ENCODE assay signal across 15 mouse cellular contexts in genomic region chr2:37981562-37982403, GRCm38 (mm10).
DNase-seq lines count a peak whose midpoint lies in the region; ATAC-seq and TF ChIP-seq lines count a peak whose summit lies in the region.
"Had no signal": no experiment of that assay in that cellular context is flagged by ENCODE, and none has a peak within 500 bp of the region (broad histone marks: within the 10 kb centered on the region; RNA-seq: fewer than 3 reads in every experiment).

No protein-coding gene starts in this region.

- peaks cover 3% of the 10 kb centered on the region for H3K4me1 ChIP-seq in hindbrain, embryonic 14.5 days (replicated peaks; ENCODE audit: control insufficient read depth, insufficient read depth, low read length)
- H3K4me1 ChIP-seq in hindbrain, embryonic 12.5 days, result no peaks in the 10 kb centered on the region
- peaks cover 0 to 12% of the 10 kb centered on the region in 2 experiments; a peak in 2 of 4 replicates for H3K4me1 ChIP-seq in CH12.LX (ENCODE audit: control insufficient read depth in 1 of 2, insufficient read depth in 2 of 2)
- peaks cover 16% of the 10 kb centered on the region for H3K4me1 ChIP-seq in forebrain, postnatal 0 days (ENCODE audit: insufficient read depth)
- H3K4me1 ChIP-seq: intestine, embryonic 15.5 days; neural tube, embryonic 12.5 days had no signal

- ATAC-seq in hindbrain, embryonic 14.5 days (ENCODE audit: low FRiP score), result no peak
- ATAC-seq in hindbrain, embryonic 12.5 days (ENCODE audit: low FRiP score), result no peak
- ATAC-seq in forebrain, postnatal 0 days, result peak; percentile 63
- ATAC-seq in megakaryocyte, adult 5-6 weeks (ENCODE audit: poor library complexity, severe bottlenecking), result no peak
- ATAC-seq: intestine, embryonic 15.5 days had no signal

- no peak for TF ChIP-seq CTCF in CH12.LX (conservative IDR thresholded peaks at IDR 0.05 in 1 of 2, IDR thresholded peaks at IDR 0.05 in 1 of 2; ENCODE audit: low read depth in 2 of 2, low read length in 2 of 2)
- no peak for TF ChIP-seq CTCF in forebrain, postnatal 0 days (IDR thresholded peaks at IDR 0.05; ENCODE audit: low read depth)

- H3K27ac ChIP-seq in hindbrain, embryonic 14.5 days, result peak overlapping the region; percentile 11; the same call in 1 of the 2 replicates
- no peak overlapping the region for H3K27ac ChIP-seq in hindbrain, embryonic 12.5 days
- no peak overlapping the region for H3K27ac ChIP-seq in CH12.LX (ENCODE audit: insufficient read depth, low read depth)
- H3K27ac ChIP-seq in forebrain, postnatal 0 days (ENCODE audit: low read depth, low read length), result peak overlapping the region; percentile 66
- H3K27ac ChIP-seq: intestine, embryonic 15.5 days; neural tube, embryonic 12.5 days had no signal

- no peaks in the 10 kb centered on the region for H3K27me3 ChIP-seq in hindbrain, embryonic 14.5 days (ENCODE audit: control insufficient read depth, insufficient read depth, low read length)
- no peaks in the 10 kb centered on the region; the same call in 1 of the 2 replicates for H3K27me3 ChIP-seq in hindbrain, embryonic 12.5 days
- H3K27me3 ChIP-seq in CH12.LX (replicated peaks), result no peaks in the 10 kb centered on the region
- H3K27me3 ChIP-seq in forebrain, postnatal 0 days (ENCODE audit: insufficient read depth, low read length), result no peaks in the 10 kb centered on the region
- H3K27me3 ChIP-seq: intestine, embryonic 15.5 days; megakaryocyte, embryonic 14.5 days; neural tube, embryonic 12.5 days had no signal

- no peaks in the 10 kb centered on the region for H3K9me3 ChIP-seq in hindbrain, embryonic 14.5 days (ENCODE audit: control insufficient read depth, low read length)
- H3K9me3 ChIP-seq in hindbrain, embryonic 12.5 days (replicated peaks), result no peaks in the 10 kb centered on the region
- no peaks in the 10 kb centered on the region for H3K9me3 ChIP-seq in CH12.LX (replicated peaks; ENCODE audit: low read length)
- no peaks in the 10 kb centered on the region for H3K9me3 ChIP-seq in forebrain, postnatal 0 days (ENCODE audit: low read length)
- H3K9me3 ChIP-seq: intestine, embryonic 15.5 days; megakaryocyte, embryonic 14.5 days; neural tube, embryonic 12.5 days had no signal

- dilution Hi-C loops in CH12.LX (cut with MboI; ENCODE audit: extremely low pct_ligation_motif_present, extremely low pct_unique_long_range_greater_than_20kb, low sequenced_read_pairs), result no loop called here

- H3K36me3 ChIP-seq in hindbrain, embryonic 14.5 days (replicated peaks; ENCODE audit: control insufficient read depth, insufficient read depth), result no peaks in the 10 kb centered on the region
- no peaks in the 10 kb centered on the region for H3K36me3 ChIP-seq in hindbrain, embryonic 12.5 days
- peaks cover 0 to 13% of the 10 kb centered on the region in 2 experiments for H3K36me3 ChIP-seq in CH12.LX (replicated peaks in 1 of 2; ENCODE audit: control insufficient read depth in 1 of 2, insufficient read depth in 1 of 2, low read length in 1 of 2)
- H3K36me3 ChIP-seq in forebrain, postnatal 0 days (ENCODE audit: insufficient read depth), result no peaks in the 10 kb centered on the region
- H3K36me3 ChIP-seq: intestine, embryonic 15.5 days; neural tube, embryonic 12.5 days had no signal

- TF ChIP-seq POLR2A in CH12.LX (IDR thresholded peaks at IDR 0.05; ENCODE audit: low read depth, low read length), result no peak

- H3K4me2 ChIP-seq in hindbrain, embryonic 14.5 days (replicated peaks), result no peak overlapping the region
- no peak overlapping the region for H3K4me2 ChIP-seq in hindbrain, embryonic 12.5 days (replicated peaks)
- no peak overlapping the region for H3K4me2 ChIP-seq in CH12.LX (ENCODE audit: insufficient read depth, low read depth, poor library complexity, severe bottlenecking)
- H3K4me2 ChIP-seq in forebrain, postnatal 0 days (ENCODE audit: low read depth), result peak overlapping the region; percentile 36
- H3K4me2 ChIP-seq: intestine, embryonic 15.5 days; neural tube, embryonic 12.5 days had no signal

- no peaks in the 10 kb centered on the region for H3K79me2 ChIP-seq in CH12.LX (replicated peaks; ENCODE audit: control insufficient read depth, extremely low read depth, insufficient read depth, poor library complexity, severe bottlenecking)

- WGBS in hindbrain, embryonic 14.5 days, result 69% methylated on average over 15 of the region's 15 CpGs
- 70% methylated on average over 15 of the region's 15 CpGs for WGBS in hindbrain, embryonic 12.5 days
- WGBS in forebrain, postnatal 0 days, result 24% methylated on average over 15 of the region's 15 CpGs

- no peak for TF ChIP-seq EP300 in CH12.LX (IDR thresholded peaks at IDR 0.05; ENCODE audit: low read length)

- in situ Hi-C loops in CH12.LX (cut with MboI; ENCODE audit: low pct_ligation_motif_present, low pct_unique_long_range_greater_than_20kb, low sequenced_read_pairs), result no loop called here

- no peak overlapping the region for H3K4me3 ChIP-seq in hindbrain, embryonic 14.5 days (replicated peaks; ENCODE audit: low read length)
- no peak overlapping the region for H3K4me3 ChIP-seq in hindbrain, embryonic 12.5 days
- no peak overlapping the region for H3K4me3 ChIP-seq in CH12.LX (replicated peaks in 1 of 3; ENCODE audit: low read depth in 2 of 3, low read length in 2 of 3, poor library complexity in 1 of 3)
- no peak overlapping the region for H3K4me3 ChIP-seq in forebrain, postnatal 0 days (ENCODE audit: low read depth, low read length)
- H3K4me3 ChIP-seq: erythroblast, embryonic 14.5 days; intestine, embryonic 15.5 days; megakaryocyte, embryonic 14.5 days; neural tube, embryonic 12.5 days had no signal

- TF ChIP-seq RAD21 in CH12.LX (IDR thresholded peaks at IDR 0.05; ENCODE audit: low read depth, low read length), result no peak

- no peak overlapping the region for H3K9ac ChIP-seq in hindbrain, embryonic 14.5 days
- no peak overlapping the region for H3K9ac ChIP-seq in hindbrain, embryonic 12.5 days
- no peak overlapping the region for H3K9ac ChIP-seq in CH12.LX (ENCODE audit: insufficient read depth, low read depth)
- peak overlapping the region; percentile 25; the same call in 1 of the 2 replicates for H3K9ac ChIP-seq in forebrain, postnatal 0 days
- H3K9ac ChIP-seq: intestine, embryonic 15.5 days; neural tube, embryonic 12.5 days had no signal

- DNase-seq in hindbrain, embryonic 14.5 days (ENCODE audit: low spot score), result no peak
- DNase-seq in CH12.LX (ENCODE audit: extremely low read depth), result peak; percentile 45
- DNase-seq in forebrain, postnatal 0 days, result peak; percentile 69
- DNase-seq in spleen, postnatal 36 days (ENCODE audit: low spot score in 2 of 2), result peak; percentile 70 to 71
- no peak for DNase-seq in gastrocnemius, postnatal 10 days
- no peak for DNase-seq in frontal cortex, postnatal 36 days (ENCODE audit: low spot score in 2 of 2)
- DNase-seq: adrenal gland, postnatal 10 days; cerebellum, postnatal 25 days; liver had no signal

TF ChIP-seq in CH12.LX, 34 proteins besides CTCF, POLR2A, EP300 and RAD21:
- TF ChIP-seq ETS1 (conservative IDR thresholded peaks at IDR 0.05; ENCODE audit: low read depth, low read length) (no peak), ELF1 (IDR thresholded peaks at IDR 0.05; ENCODE audit: low read depth, low read length) (peak; percentile 24; the same call in 1 of the 2 replicates), SMC3 (IDR thresholded peaks at IDR 0.05; ENCODE audit: low read depth, low read length) (no peak), KAT2A (IDR thresholded peaks at IDR 0.05; ENCODE audit: insufficient replicate concordance, low read length) (no peak), JUN (IDR thresholded peaks at IDR 0.05; ENCODE audit: insufficient read depth, low read depth, low read length) (no peak)
TF ChIP-seq in CH12.LX: peak in this region for 1.

Comparison
In these comparisons a context has a peak if more than half of its experiments do, and no peak if none do; other contexts are left out.
1. H3K27ac ChIP-seq: peak in hindbrain, embryonic 14.5 days (single experiment) and forebrain, postnatal 0 days (single experiment); none in hindbrain, embryonic 12.5 days (single experiment) and CH12.LX (single experiment).
2. DNase-seq: peak in CH12.LX (single experiment), forebrain, postnatal 0 days (single experiment) and spleen, postnatal 36 days (2 of 2); none in hindbrain, embryonic 14.5 days (single experiment), gastrocnemius, postnatal 10 days (single experiment) and frontal cortex, postnatal 36 days (0 of 2).